Mouse (Mus musculus) heart, adult 2 months (tissue): ENCODE data around the gene Tbc1d17.

Experiments used
- CTCF ChIP-seq: fragments of 200-600 bp; IDR thresholded peaks from 2 replicates; pipeline ENCODE4 v1.8.1; 2022; ENCODE audit warnings: antibody characterized with exemption, mild to moderate bottlenecking, moderate library complexity
- POLR2A ChIP-seq: fragments of 200-500 bp; IDR thresholded peaks from 2 replicates; pipeline ENCODE4 v1.6.1; 2011; ENCODE audit warnings: mild to moderate bottlenecking, low read depth, low read length, control low read depth; ENCODE audit not compliant: insufficient read depth

- TF ChIP-seq CTCF (no peak), POLR2A (no peak)
These were observed 34.9 kb downstream of the Tbc1d17 start for GRCm38 (mm10) chr7:44813985-44814384.
